Mouse (Mus musculus) heart, adult 18-20 months (tissue): Measurements from ENCODE around the gene Gm49486. TPM values are rescaled to one million over a fixed set of nuclear protein-coding genes. Genes with fewer than 3 reads are reported as not detected.
"Not testable (repeated sequence)": the region's sequence is repeated elsewhere in the genome, so short reads cannot be mapped to it uniquely, and the experiment has no call there.

Experiments used
- DNase-seq, 2 experiments: peaks; one replicate each; pipeline ENCODE4 v3.0.0; 2021 to 2022; ENCODE audit warnings: mixed read lengths in 1 of 2
- total RNA-seq, 2 experiments: library from RNA; stranded (reverse); gene quantifications; 2 replicates each; pipeline ENCODE4 v1.2.3; 2021

Gene Gm49486
- total RNA-seq, 2 experiments from 2014 or later: 1.2 to 1.3 TPM

GRCm38 (mm10) chr15:79224685-79225084, 4.5 kb upstream of the Gm49486 start:
- peak; percentile 84 to 96 for DNase-seq

GRCm38 (mm10) chr15:79225780-79226179, 3.4 kb upstream of the Gm49486 start:
- DNase-seq: not testable (repeated sequence)

- no peak for DNase-seq
Observed at GRCm38 (mm10) chr15:79235268-79235667, 6.1 kb downstream of the Gm49486 start.

DNA sequence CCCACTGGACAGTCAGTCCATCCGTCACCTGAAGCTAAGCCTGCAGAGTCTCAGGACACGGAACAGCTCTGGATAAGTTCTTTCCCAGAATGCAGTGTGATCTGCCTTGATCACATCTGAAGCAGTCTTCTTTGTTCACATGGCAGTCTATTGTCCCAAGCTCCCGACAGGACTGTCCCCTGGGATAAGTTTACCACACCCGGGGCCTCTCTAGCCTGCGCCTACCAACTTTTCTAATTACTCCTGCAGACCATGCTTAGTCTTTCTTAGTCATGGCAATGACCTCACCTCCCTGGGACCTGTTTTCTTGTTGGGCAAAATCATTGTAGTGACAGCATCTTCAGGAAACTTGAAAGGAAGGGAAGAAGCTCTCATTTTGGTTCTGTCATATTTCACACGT, 8.8 kb downstream of the Gm49486 start:
- peak in 1 of 2 experiments; percentile 41 for DNase-seq

DNA sequence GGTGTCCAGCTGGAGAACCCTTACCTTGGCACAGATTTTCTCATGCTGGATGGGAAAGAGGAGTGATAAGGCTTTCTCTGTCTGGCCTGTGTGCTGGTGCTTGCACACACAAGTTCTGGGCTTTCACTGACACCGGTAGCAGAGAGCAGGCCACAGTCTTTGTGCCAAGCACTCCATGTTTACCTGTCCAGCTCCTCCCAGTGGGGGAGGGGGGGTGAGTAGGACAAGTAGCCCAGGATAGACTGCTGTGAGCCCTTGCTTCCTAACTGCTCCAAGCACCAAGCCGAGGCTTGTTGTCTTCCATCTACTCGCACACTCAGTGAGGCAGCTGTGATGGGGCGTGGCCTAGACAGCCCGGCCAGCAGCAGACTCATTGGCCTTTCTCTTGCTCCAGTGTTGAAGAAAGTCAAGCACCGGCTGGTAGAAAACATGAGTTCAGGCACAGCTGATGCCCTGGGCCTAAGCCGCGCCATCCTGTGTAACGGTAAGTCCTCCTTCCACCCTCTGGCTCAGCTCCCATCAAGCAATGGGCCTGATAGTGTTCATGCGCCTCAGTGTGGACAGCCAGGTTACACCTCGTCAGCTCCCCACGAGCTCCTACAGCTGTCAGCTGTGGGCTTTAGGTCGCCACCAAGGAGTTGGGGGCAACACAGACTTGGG, 13.5 kb downstream of the Gm49486 start:
- DNase-seq: no peak

DNA sequence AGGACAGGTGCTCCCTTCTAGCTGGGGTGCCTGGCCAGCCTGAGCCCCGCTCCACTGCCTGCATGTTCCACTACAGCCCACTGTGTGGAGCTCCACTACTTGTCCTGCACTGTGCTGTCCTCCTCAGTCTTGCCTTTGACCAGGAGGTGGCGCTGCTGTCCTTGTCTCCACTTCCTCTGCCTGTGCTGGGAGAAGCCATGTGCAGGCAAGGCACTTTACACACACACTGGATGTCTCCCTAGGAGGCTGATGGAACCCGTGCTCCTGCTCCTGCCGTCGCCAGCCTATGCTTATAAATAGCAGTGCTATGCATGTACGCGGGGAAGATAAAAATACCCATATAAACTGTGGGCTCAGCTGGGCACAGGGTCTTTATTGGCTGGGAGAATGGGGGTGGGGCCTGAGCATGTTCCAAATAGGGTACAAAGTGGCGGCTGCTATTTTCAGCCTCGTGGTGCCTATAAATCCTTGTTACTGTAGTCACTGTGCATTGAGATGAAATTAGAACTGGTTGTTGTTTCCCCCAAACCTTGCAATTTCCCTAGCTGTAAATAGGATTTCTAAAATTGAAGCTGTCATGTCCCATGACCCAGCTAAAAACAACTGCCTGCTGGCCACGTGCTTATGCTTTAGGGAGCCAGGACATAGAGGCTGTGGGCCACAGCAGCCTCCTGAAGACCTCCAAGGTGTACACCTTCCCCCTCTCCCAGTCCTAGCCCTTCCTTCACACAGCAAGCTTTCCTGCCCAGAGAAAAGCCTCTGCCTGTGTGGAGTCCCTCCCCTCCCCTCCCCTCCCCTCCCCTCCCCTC, 14.2 kb downstream of the Gm49486 start:
- DNase-seq: peak; percentile 96 to 97

GRCm38 (mm10) chr15:79244071-79244893, 15.1 kb downstream of the Gm49486 start:
- peak; percentile 49 to 55 for DNase-seq

- no peak for DNase-seq
Observed at GRCm38 (mm10) chr15:79245321-79245720, 16.1 kb downstream of the Gm49486 start.

DNA sequence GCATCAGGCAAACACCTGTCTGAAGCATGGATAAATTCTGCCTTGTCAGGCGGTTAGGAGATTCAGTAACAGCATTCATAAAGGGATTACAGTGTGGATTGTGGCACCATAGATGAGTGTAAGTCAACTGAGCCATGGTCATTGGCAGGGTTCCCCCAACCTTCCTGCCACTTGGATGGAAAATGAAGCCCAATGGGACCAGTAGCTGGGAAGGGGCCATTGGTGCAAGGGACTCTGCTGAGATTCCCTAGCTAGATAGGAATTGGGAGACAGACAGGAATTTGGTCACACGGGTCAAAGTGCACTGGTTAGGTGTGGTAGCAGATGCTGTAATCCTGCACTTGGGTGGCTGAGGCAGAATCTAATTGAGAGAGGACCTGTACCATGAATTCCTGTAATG, 21.0 kb downstream of the Gm49486 start:
- DNase-seq: no peak

GRCm38 (mm10) chr15:79251168-79251567, 22.0 kb downstream of the Gm49486 start:
- no peak for DNase-seq

- DNase-seq: no peak
Observed at GRCm38 (mm10) chr15:79251781-79252491, 22.7 kb downstream of the Gm49486 start.

DNA sequence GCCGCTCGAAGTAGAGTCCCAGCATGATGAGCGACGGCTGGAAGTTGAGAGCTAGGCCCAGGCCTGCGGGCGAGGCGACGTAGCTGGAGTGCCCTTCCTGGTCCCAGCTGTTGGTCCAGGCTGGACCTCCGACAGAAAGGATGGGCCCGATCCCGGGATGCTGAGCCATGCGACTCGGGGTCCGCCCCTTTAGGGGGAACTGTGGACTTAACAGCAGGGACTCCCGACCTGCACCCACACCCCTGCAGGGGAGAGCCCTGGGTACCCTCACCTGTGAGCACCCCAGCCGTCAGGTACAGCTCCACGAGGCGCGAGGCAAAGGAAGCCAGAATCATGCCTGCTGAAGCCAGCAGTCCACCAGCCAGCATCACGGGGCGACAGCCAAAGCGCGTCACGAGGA, 23.4 kb downstream of the Gm49486 start:
- no peak for DNase-seq

DNA sequence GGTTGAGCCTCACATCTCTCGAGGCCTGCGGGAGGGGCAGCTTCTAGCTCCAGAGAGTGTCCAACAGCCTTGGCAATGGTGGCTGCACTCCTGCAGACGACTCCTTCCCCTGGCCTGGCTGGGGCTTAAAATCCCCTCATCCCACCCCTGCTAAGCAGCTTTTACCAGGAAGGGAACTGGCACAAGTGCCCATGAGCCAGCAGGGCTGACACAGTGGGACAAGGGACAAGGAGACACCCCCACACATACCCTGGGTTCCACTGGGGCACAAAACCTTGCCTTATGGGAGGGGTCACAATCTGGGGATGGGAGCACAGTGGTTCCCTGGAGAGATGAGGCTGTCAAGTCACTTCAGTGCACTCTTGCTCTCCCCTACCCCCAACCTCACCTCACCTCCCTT, 25.5 kb downstream of the Gm49486 start, which contains the start of gene Slc16a8:
Gene Slc16a8, minus strand, starts transcription at position 101 of the 400 bp plus-strand sequence.
- no peak for DNase-seq

DNA sequence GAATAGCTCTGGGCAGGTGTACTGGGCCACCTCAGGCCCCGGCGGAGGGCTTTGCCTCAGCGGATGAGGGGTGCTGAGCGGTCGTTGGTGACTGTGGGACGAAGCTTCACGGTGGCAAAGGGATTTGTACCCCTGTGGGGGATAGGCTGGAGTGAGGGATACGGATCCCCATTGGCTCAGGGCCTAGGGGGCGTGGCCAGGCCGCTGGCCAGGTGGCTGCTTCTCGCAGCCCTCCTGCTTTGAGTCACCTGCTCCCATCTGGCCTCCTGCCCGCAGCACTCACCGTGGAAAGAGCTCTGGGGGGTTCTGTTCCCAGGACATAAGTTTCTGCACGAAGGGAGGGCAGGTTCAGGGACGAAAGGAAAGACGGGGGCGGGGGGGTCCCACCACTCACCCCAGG, 29.3 kb downstream of the Gm49486 start:
- DNase-seq: no peak

DNA sequence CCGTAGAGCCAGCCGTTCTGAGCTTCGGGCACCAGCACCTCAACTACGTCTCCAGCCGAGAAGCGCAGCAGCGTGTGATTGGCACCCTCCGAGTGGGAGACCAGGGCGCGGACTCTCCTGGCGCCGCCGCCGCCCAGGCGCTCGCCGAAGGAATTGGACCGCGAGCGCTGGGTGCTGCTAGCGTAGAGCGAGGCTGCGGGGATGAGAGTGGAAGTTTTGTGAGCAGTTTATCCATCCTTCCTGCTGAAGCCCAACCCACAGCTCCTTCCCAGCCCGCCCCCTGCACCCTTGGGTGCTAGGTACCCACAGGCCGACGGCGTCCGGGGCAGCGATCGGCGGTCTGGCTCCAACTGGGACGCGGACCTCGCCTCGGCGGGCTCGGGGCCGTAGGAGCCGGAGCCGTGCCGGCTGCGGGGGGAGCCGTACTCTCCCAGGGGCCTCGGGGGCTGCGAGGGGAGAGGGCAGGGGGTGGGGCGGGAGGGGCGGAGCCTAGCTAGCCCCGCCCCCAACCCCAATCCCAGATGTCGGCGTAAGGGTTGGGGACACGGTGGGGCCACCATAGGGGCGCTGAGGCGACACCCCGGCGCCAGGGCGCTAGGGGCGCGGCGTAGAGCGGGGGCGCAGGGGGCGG, 32.0 kb downstream of the Gm49486 start:
- peak in 1 of 2 experiments; percentile 45 for DNase-seq

GRCm38 (mm10) chr15:79261757-79262156, 32.6 kb downstream of the Gm49486 start:
- DNase-seq: no peak

DNA sequence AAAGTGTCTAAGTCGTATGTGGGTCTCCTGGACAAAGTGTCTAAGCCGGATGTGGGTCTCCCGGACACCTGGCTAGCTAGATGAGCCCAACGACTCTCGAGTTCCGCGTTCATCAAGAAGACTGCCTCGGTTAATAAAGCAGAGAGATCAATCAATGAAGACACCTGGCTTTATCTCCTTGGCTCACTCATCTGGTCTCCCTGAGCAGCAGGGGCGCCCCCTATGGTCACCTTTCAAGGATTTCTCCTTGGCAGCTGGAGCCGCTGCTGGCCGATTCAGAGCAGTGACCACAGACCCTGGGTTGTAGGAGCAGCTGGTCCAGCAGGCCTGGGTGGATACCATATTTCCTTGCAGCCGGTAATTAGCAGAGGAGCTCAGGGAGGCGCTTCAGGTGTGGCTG, 33.2 kb downstream of the Gm49486 start:
- no peak for DNase-seq

DNA sequence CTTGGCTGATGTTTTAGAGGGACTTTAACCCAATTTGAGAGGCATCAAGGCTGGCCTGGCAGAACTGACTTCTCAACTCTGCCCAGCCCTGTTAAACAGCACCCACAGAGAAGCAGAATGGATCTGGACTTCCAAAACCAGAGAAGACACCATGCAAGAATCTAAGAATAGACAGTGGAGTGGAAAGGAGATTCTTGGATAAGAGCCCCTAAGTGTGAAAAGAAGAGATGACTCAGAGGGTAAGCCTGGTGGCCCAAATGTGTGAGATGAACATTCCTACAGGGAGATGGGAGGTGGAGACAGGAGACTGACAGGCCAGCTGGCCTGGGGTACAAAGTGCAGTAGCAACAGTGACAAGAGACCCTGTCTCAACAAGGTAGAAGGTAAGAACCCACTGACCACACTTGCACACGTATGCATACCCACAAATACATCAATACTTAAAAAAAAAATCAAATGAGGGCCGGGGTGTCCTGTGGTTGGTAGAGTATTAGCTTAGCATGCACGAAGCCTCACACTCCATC, 33.7 kb downstream of the Gm49486 start:
- no peak for DNase-seq

GRCm38 (mm10) chr15:79263726-79264125, 34.5 kb downstream of the Gm49486 start:
- no peak for DNase-seq

GRCm38 (mm10) chr15:79265384-79265783, 36.2 kb downstream of the Gm49486 start:
- no peak for DNase-seq

DNA sequence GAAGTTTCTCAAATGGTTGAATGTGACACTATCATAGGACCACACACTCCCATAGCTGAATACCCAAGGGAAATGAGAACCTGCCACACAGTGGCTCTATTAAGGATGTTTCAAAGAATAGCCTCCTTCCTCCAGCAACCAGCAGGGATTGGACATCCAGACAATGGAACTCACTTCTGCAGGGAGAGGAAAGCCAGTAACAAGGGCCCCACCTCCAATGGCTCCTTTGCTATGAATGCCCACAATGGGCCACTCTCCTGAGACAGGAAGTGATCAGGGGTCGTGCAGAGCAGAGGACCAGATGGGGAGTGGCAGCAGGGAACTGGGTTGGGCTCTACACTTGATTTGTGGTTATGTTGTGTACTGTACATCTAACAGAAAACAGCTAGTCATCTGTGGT, 39.3 kb downstream of the Gm49486 start:
- no peak for DNase-seq
